Mouse (Mus musculus): Measurements from ENCODE around the gene Tnk2.

DNA sequence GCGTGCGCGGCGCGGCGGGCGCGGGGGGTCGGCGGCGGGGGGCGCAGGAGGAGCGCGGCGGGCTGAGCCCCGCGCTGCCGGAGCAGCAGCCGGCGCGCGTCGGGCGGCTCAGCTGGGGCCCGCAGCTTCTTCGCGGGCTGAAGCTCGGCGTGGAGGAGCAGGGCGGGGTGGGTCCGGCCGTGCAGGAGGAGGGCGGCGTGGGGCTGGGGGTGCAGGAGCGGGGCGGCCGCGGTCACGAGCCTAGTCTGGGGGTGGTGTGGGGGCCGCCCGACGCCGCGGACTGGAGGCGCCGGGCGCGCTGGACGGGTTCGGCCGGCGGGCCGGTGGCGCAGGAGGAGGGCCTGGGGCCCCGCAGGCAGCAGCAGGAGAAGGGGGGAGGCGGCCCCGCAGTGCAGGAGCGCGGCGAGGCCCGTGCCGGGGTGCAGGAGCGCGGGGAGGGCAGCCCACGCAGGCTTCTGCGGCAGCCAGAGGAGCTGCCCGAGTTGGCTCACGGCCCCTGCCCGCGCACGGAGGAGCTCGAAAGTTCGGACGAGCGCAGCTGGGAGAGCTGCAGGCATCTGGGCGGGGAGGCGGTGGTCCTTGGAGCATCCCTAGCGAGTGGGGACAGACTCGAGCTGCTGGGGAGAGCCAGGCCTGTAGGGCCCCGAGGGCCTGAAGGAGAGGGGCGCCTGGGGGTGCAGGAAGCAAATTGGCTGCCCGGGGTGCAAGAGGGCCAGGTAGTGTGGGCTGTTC is 561 bp downstream of the Tnk2 start:
- no peak for TF ChIP-seq CTCF (IDR thresholded peaks at IDR 0.05; ENCODE audit: low read depth, low read length)
- TF ChIP-seq POLR2A (IDR thresholded peaks at IDR 0.05; ENCODE audit: extremely low read depth, insufficient read depth, low read length): no peak

Data from liver, adult 2 months (tissue).